8 mouse cellular contexts compared by ENCODE assay signal in genomic region chr14:58071830-58072770, GRCm38 (mm10). TPM values are rescaled to one million over a fixed set of nuclear protein-coding genes. Genes with fewer than 3 reads are reported as not detected.
DNase-seq lines count a peak whose midpoint lies in the region; ATAC-seq lines count a peak whose summit lies in the region.

No protein-coding gene starts in this region.

- peak; percentile 78 for DNase-seq in ZHBTc4 (ENCODE audit: low read depth, low spot score)
- DNase-seq in cerebellum, postnatal 14 days: peak; percentile 83 to 91
- peak; percentile 35 to 54 for DNase-seq in gastrocnemius, adult 8-10 months (ENCODE audit: low spot score in 2 of 2)
- peak; percentile 72 to 88 for DNase-seq in left cerebral cortex, adult 18-20 months (ENCODE audit: low spot score in 2 of 2)
- peak; percentile 62 for DNase-seq in lung, postnatal 36 days
- DNase-seq in retina, postnatal 1 day: peak; percentile 92
- peak; percentile 53 to 61 for DNase-seq in urinary bladder, postnatal 36 days (ENCODE audit: low spot score in 2 of 2)

- no peaks in the 10 kb centered on the region for H3K36me3 ChIP-seq in hindbrain, embryonic 16.5 days (ENCODE audit: control insufficient read depth, insufficient read depth, low read length)

- peak overlapping the region; percentile 84 for H3K4me3 ChIP-seq in hindbrain, embryonic 16.5 days (ENCODE audit: low read length)

- peak overlapping the region; percentile 64 for H3K9ac ChIP-seq in hindbrain, embryonic 16.5 days (ENCODE audit: low read depth, low read length)

- peaks cover 8% of the 10 kb centered on the region for H3K27me3 ChIP-seq in hindbrain, embryonic 16.5 days (replicated peaks; ENCODE audit: control insufficient read depth, insufficient read depth, low read length)

- H3K4me1 ChIP-seq in hindbrain, embryonic 16.5 days (ENCODE audit: control insufficient read depth, insufficient read depth, low read depth, low read length): peaks cover 29% of the 10 kb centered on the region

- peak overlapping the region; percentile 63; the same call in 1 of the 2 replicates for H3K27ac ChIP-seq in hindbrain, embryonic 16.5 days (ENCODE audit: low read depth, low read length)

- H3K4me2 ChIP-seq in hindbrain, embryonic 16.5 days (ENCODE audit: low read length): peak overlapping the region; percentile 99

- under 1% methylated on average over 75 of the region's 85 CpGs for WGBS in hindbrain, embryonic 16.5 days

- peak; percentile 88 for ATAC-seq in hindbrain, embryonic 16.5 days

- H3K9me3 ChIP-seq in hindbrain, embryonic 16.5 days (ENCODE audit: control insufficient read depth, low read length): no peaks in the 10 kb centered on the region

RNA-seq across cellular contexts. Expression of gene Fgf9, which starts 1.8 kb away (rescaled TPM):
- total RNA-seq in gastrocnemius, adult 8-10 months (2022): 1 to 10 TPM; 1.5 to 1.9 (median 1.8) TPM
- polyA plus RNA-seq in hindbrain, embryonic 16.5 days (2015; fragmentation: Nextera tagmentation; extraction: Ambion mirVana): 25.8 and 31.8 TPM in 2 replicates
- 10 to 100 TPM; 22.5 to 25.3 TPM for total RNA-seq in left cerebral cortex, adult 18-20 months (2021)

Comparison
In these comparisons a context has a peak if more than half of its experiments do, and no peak if none do; other contexts are left out.
1. Peak in every context shown above with its lines: DNase-seq, ATAC-seq, H3K4me3 ChIP-seq and H3K27ac ChIP-seq.
2. RNA of gene Fgf9, which starts 1.8 kb away (total RNA-seq): 22.5 to 25.3 TPM in left cerebral cortex, adult 18-20 months; 1.5 to 1.9 TPM in gastrocnemius, adult 8-10 months; every median in the first group is over 4 times any median in the second.